Mouse (Mus musculus) heart, embryonic 14.5 days (tissue): ENCODE results near the gene Ms4a14. TPM values are rescaled to one million over a fixed set of nuclear protein-coding genes. Genes with fewer than 3 reads are reported as not detected.

Experiments used
- ATAC-seq: fragments of 200-750 bp; cut with Nextera tagmentation; 2 replicates; pipeline ENCODE4 v1.8.0; 2017; ENCODE audit warnings: low read depth, moderate TSS enrichment; ENCODE audit not compliant: insufficient number of reproducible peaks, insufficient read depth, low FRiP score
- H3K27ac ChIP-seq, 2 experiments: fragments of 200-500 bp in 1 of 2; fragments of 300-500 bp in 1 of 2; sonication (generic) in 1 of 2; replicated peaks in 1 of 2; 2 replicates each; pipeline ENCODE4 v1.5.1; 2012 to 2014; ENCODE audit warnings: low read depth in 2 of 2, low read length in 2 of 2, control low read depth in 1 of 2, mild to moderate bottlenecking in 1 of 2, mixed read lengths in 1 of 2; ENCODE audit not compliant: control insufficient read depth in 1 of 2, insufficient read depth in 1 of 2
- H3K27me3 ChIP-seq: fragments of 300-500 bp; sonication (generic); 2 replicates; pipeline ENCODE4 v1.6.1; 2014; ENCODE audit warnings: mild to moderate bottlenecking, low read length, control low read depth; ENCODE audit not compliant: control insufficient read depth, insufficient read depth
- H3K36me3 ChIP-seq: fragments of 300-500 bp; sonication (generic); 2 replicates; pipeline ENCODE4 v1.6.1; 2014; ENCODE audit warnings: mild to moderate bottlenecking, control low read depth, low read length, mixed read lengths; ENCODE audit not compliant: control insufficient read depth, insufficient read depth
- H3K4me1 ChIP-seq, 2 experiments: fragments of 200-500 bp in 1 of 2; fragments of 300-500 bp in 1 of 2; sonication (generic) in 1 of 2; 2 replicates each; pipeline ENCODE4 v1.6.1; 2012 to 2014; ENCODE audit warnings: low read length in 2 of 2, control low read depth in 1 of 2, mixed read lengths in 1 of 2; ENCODE audit not compliant: control insufficient read depth in 2 of 2, insufficient read depth in 2 of 2
- H3K4me2 ChIP-seq: fragments of 300-500 bp; sonication (generic); 2 replicates; pipeline ENCODE4 v1.6.1; 2014; ENCODE audit warnings: mild to moderate bottlenecking, low read length
- H3K4me3 ChIP-seq, 2 experiments: fragments of 200-500 bp in 1 of 2; fragments of 300-500 bp in 1 of 2; sonication (generic) in 1 of 2; 2 replicates each; pipeline ENCODE4 v1.5.1; 2012 to 2014; ENCODE audit warnings: low read length in 2 of 2, mild to moderate bottlenecking in 2 of 2, control low read depth in 1 of 2, low read depth in 1 of 2, moderate library complexity in 1 of 2; ENCODE audit not compliant: control insufficient read depth in 1 of 2, insufficient read depth in 1 of 2
- H3K9ac ChIP-seq: fragments of 300-500 bp; sonication (generic); 2 replicates; pipeline ENCODE4 v1.6.1; 2014; ENCODE audit warnings: mild to moderate bottlenecking, low read length
- H3K9me3 ChIP-seq: fragments of 300-500 bp; sonication (generic); 2 replicates; pipeline ENCODE4 v1.6.1; 2016; ENCODE audit warnings: low read length, control low read depth; ENCODE audit not compliant: control insufficient read depth
- WGBS: fragments of 180-500 bp; shearing (Covaris S2); extraction: QIAGEN DNeasy Blood & Tissue Kit; methylation state at CpG from one replicate; pipeline ENCODE4 v1.1.7; 2014; 5-methylcytosine and 5-hydroxymethylcytosine counted together
- polyA plus RNA-seq: library from polyadenylated mRNA; unstranded; fragments of >200 nt; fragmentation: Nextera tagmentation; extraction: Ambion mirVana; gene quantifications from 2 replicates; pipeline ENCODE4 v1.2.1, GENCODE M21; 2014

Gene Ms4a14
- 0.12 TPM in 1 of 2 replicates, not detected in the other for polyA plus RNA-seq

DNA sequence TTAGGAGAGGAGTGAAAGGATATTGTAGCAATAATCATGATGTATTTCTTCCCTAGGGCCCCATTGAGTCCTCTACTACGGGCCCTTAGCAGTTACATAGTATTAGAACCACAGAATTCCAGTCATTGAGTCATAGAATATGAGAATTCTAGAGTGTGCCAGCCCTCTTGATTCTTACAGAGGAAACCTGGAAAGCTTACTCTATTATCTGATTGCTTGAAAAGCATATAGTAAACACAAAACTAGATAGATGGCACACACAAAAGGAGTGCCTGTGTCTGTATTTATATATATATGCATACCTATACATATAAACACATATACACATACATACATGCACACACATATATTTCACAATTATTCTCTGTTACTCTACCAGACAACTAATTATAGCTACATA is at the start of gene Ms4a14:
Ms4a14 (minus strand) TSS at position 101 of the 400 bp plus-strand sequence.
- ATAC-seq = no peak
- H3K27ac ChIP-seq = no peak within 1 kb of the TSS
- no peaks in the 10 kb centered on the region for H3K9me3 ChIP-seq
- 61% methylated on average over 1 of the region's 1 CpGs for WGBS
- H3K27me3 ChIP-seq = no peaks in the 10 kb centered on the region
- H3K4me3 ChIP-seq = no peak within 1 kb of the TSS
- no peak within 1 kb of the TSS for H3K4me2 ChIP-seq
- H3K36me3 ChIP-seq = no peaks in the 10 kb centered on the region
- H3K9ac ChIP-seq = no peak within 1 kb of the TSS
- no peaks in the 10 kb centered on the region for H3K4me1 ChIP-seq

DNA sequence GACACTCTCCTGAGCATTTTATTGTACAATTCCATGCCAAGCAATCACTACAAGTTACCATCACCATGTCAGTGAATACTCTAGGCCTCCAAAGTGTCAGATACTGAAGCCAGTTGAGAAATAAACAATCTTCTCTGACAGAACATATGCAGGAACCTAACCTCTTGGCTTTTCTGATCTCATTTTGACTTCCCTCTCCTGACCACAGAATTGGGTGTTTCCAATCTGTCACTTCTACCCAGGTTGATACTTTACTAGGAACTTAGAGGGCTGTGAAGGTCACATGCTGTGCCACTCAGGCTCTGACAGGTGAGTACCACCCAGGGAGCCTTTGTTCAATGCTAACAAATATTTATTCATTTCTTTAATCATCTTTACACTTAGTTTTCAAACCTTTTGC is 47.7 kb upstream of the Ms4a14 start:
- H3K4me1 ChIP-seq = no peaks in the 10 kb centered on the region
- H3K36me3 ChIP-seq = no peaks in the 10 kb centered on the region
- no peaks in the 10 kb centered on the region for H3K9me3 ChIP-seq
- H3K4me2 ChIP-seq = no peak overlapping the region
- no peak overlapping the region for H3K9ac ChIP-seq
- ATAC-seq = no peak
- no peak overlapping the region for H3K4me3 ChIP-seq
- no peak overlapping the region for H3K27ac ChIP-seq
- H3K27me3 ChIP-seq = no peaks in the 10 kb centered on the region

DNA sequence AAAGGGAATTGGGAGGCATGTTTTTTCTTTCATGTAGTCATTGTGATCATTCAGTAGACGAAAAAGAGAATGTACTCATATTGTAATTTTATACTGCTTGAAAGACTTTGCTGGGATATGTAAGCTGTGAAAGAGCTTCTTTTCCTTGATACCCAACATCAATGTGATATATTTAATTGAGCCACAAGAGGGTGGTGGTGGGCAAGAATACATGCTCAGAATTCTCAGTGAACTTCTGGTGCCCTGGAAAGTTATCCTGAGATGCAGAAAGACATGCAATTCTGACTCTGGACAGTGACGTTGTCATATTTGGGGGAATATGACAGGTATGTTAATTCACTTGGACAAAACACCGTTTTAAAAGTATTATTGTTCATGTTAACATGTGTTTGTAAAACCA is 45.9 kb upstream of the Ms4a14 start:
- ATAC-seq = no peak
- H3K4me3 ChIP-seq = no peak overlapping the region
- H3K9ac ChIP-seq = no peak overlapping the region
- WGBS = 51% methylated on average over 3 of the region's 3 CpGs
- H3K27me3 ChIP-seq = no peaks in the 10 kb centered on the region
- H3K27ac ChIP-seq = no peak overlapping the region
- no peaks in the 10 kb centered on the region for H3K4me1 ChIP-seq
- H3K4me2 ChIP-seq = no peak overlapping the region
- no peaks in the 10 kb centered on the region for H3K36me3 ChIP-seq
- H3K9me3 ChIP-seq = no peaks in the 10 kb centered on the region

DNA sequence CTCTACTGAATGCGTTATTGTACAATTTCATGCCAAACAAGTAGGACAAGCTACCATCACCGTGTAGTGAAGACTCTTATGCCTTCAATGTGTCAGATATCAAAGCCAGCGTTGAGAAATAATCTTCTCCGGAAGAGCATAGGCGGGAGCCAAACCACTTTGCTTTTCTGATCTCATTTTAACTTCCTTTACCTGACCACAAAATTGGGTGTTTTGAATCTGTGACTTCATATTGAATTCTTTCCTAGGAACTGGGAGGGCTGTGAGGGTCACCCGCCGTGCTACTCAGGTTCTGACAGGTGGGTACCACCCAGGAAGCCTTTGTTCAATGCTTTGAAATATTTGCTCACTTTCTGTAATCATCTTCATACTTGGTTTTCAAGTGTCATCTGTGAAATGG is 41.5 kb upstream of the Ms4a14 start:
- no peaks in the 10 kb centered on the region for H3K27me3 ChIP-seq
- ATAC-seq = no peak

GRCm38 (mm10) chr19:11351878-11352277 is 37.6 kb upstream of the Ms4a14 start:
- Histone ChIP-seq H3K4me1 (no peaks in the 10 kb centered on the region), H3K4me2 (no peak overlapping the region), H3K36me3 (no peaks in the 10 kb centered on the region), H3K4me3 (no peak overlapping the region), H3K27me3 (no peaks in the 10 kb centered on the region), H3K27ac (no peak overlapping the region), H3K9ac (no peak overlapping the region), H3K9me3 (no peaks in the 10 kb centered on the region)
- 37% methylated on average over 3 of the region's 3 CpGs for WGBS
- no peak for ATAC-seq

More for the DNA sequence above, 41.5 kb upstream of the Ms4a14 start:
- Histone ChIP-seq H3K4me1 (no peaks in the 10 kb centered on the region), H3K36me3 (no peaks in the 10 kb centered on the region), H3K4me2 (no peak overlapping the region), H3K27ac (no peak overlapping the region), H3K9ac (no peak overlapping the region), H3K9me3 (no peaks in the 10 kb centered on the region), H3K4me3 (no peak overlapping the region)
- 77% methylated on average over 7 of the region's 7 CpGs for WGBS

DNA sequence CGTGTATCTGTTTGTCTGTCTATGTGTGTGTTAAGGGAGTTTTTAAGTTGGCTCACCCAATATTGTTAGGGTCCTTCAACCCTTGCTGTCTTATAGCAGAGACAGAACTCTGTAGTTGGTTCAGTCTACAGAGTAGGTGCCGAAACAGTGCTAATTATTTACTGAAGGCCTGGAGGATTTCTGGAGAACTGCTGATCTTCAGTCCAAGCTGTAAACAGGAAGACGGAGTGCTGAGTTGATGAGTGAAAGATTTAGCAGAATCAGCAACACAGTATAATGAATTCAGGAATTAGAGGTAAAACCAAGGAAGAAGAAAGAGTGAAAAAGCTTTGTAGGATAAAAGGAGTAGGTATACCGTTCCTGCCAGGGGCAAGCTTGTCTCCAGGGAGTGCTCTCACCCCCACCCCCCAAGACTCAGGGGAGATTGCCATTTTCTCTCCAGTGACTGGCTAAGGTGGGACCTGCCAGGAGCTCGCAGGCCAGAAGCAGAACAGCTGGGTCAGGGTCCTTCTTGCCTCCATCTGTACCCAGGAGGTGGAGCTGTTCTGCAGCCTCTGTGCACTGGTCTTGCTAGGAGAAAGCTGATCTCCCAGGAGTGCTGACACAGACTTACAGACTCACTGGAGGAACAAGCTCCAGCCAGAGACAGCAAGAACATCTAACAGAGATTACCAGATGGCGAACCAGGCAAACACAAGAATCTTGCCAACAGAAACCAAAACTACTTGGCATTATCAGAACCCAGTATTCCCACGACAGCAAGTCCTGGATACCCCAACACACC is 35.6 kb upstream of the Ms4a14 start:
- H3K36me3 ChIP-seq = no peaks in the 10 kb centered on the region
- H3K27me3 ChIP-seq = no peaks in the 10 kb centered on the region
- no peak overlapping the region for H3K4me2 ChIP-seq
- no peak overlapping the region for H3K4me3 ChIP-seq
- H3K9me3 ChIP-seq = no peaks in the 10 kb centered on the region
- ATAC-seq = no peak
- 49% methylated on average over 7 of the region's 7 CpGs for WGBS
- no peaks in the 10 kb centered on the region for H3K4me1 ChIP-seq
- H3K27ac ChIP-seq = no peak overlapping the region
- no peak overlapping the region for H3K9ac ChIP-seq

GRCm38 (mm10) chr19:11343992-11344391 is 29.7 kb upstream of the Ms4a14 start:
- H3K36me3 ChIP-seq = no peaks in the 10 kb centered on the region
- H3K4me3 ChIP-seq = no peak overlapping the region
- H3K27me3 ChIP-seq = no peaks in the 10 kb centered on the region
- ATAC-seq = no peak
- H3K27ac ChIP-seq = no peak overlapping the region
- no peak overlapping the region for H3K4me2 ChIP-seq
- H3K4me1 ChIP-seq = no peaks in the 10 kb centered on the region
- no peak overlapping the region for H3K9ac ChIP-seq
- H3K9me3 ChIP-seq = no peaks in the 10 kb centered on the region

DNA sequence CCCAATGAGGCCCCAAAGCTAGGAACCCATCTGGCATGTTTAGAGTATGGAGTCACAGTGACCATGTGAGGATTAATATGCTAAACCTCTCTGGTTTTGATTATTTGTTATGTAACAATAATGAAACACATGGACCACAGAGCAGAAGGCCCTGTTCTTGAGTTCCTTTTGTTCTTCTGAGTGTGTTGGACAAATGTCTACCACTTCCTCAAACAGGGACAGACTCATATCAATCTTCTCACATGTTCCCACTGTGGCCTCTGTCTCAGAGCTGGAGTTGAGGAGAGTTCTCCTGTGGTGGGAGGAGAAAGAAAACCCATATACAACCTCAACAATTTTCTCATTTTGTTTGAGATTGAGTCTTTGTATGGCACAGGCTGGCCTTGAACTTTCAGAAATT is 28.9 kb upstream of the Ms4a14 start:
- no peak overlapping the region for H3K9ac ChIP-seq
- H3K27me3 ChIP-seq = no peaks in the 10 kb centered on the region
- H3K9me3 ChIP-seq = no peaks in the 10 kb centered on the region
- no peak overlapping the region for H3K4me2 ChIP-seq
- H3K36me3 ChIP-seq = no peaks in the 10 kb centered on the region
- H3K4me1 ChIP-seq = no peaks in the 10 kb centered on the region
- H3K27ac ChIP-seq = no peak overlapping the region
- no peak overlapping the region for H3K4me3 ChIP-seq
- no peak for ATAC-seq
